Mouse (Mus musculus): Measurements from ENCODE around the gene Gm20683. TPM values are rescaled to one million over a fixed set of nuclear protein-coding genes. Genes with fewer than 3 reads are reported as not detected.

Gene Gm20683
- polyA plus RNA-seq, 1 experiment from 2014 or later = 1.9 TPM

DNA sequence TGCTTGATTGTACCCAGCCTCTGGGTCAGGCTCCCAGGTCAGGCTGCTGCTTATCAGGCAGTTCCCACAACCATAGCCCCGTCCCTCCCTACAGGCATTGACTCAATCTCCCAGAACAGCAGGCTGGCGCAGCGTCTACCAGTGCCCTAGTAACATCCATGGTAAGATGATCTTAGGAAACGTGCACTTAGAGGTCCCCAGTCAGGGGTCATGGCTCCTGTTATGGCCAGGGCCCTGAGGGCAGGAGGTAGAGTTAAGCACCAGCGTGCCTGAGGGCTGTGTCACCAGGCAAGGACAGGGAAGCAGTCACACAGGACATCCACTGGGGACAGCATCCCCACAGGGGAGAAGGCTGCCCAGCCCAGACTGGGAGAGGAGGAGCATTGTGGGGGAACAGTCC is 40.7 kb upstream of the Gm20683 start:
- Histone ChIP-seq H3K4me2 (ENCODE audit: low read length) (no peak overlapping the region), H3K4me3 (ENCODE audit: control insufficient read depth in 1 of 2, insufficient read depth in 1 of 2, low read depth in 1 of 2, low read length in 2 of 2) (no peak overlapping the region), H3K27me3 (ENCODE audit: control insufficient read depth, insufficient read depth, low read length) (no peaks in the 10 kb centered on the region), H3K36me3 (ENCODE audit: control insufficient read depth, insufficient read depth, low read length) (peaks cover 41% of the 10 kb centered on the region), H3K9me3 (ENCODE audit: control insufficient read depth, low read length) (no peaks in the 10 kb centered on the region), H3K4me1 (ENCODE audit: control insufficient read depth in 2 of 2, insufficient read depth in 2 of 2, low read length in 2 of 2) (peaks cover 2 to 7% of the 10 kb centered on the region in 2 experiments; a peak in 2 of 4 replicates), H3K9ac (ENCODE audit: low read length) (no peak overlapping the region), H3K27ac (replicated peaks in 1 of 2; ENCODE audit: control insufficient read depth in 1 of 2, insufficient read depth in 1 of 2, low read depth in 2 of 2, low read length in 2 of 2) (no peak overlapping the region)
- ATAC-seq (ENCODE audit: insufficient number of reproducible peaks, insufficient read depth, low FRiP score, low read depth) = 0 out of 2 replicates have a peak, but pooled peaks have one; percentile 31
- 45% methylated on average over 5 of the region's 5 CpGs for WGBS

DNA sequence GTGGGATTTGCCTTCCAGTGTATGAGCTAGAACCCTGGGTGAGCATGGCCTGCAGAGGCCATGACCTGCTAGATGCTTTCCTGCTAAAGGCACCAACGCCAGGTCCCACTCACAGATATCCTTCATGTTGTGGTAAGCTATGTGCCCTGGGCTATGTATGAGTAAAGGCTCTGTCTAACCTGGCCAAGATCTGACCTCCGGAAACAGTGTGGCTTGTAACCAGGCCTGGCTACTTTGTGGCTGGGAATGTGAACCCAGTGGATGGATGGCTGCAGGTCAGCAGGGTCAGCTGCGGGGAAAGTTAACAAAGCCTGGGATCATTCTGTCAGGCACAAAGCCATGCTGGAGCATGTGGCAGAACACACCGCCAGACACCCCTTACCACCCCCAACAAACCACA is 40.1 kb upstream of the Gm20683 start:
- WGBS = 59% methylated on average over 4 of the region's 4 CpGs
- H3K4me1 ChIP-seq (ENCODE audit: control insufficient read depth in 2 of 2, insufficient read depth in 2 of 2, low read length in 2 of 2) = peaks cover 7% of the 10 kb centered on the region in 2 experiments; a peak in 3 of 4 replicates

GRCm38 (mm10) chr17:25880913-25881641 is 39.5 kb upstream of the Gm20683 start:
- ATAC-seq (ENCODE audit: insufficient number of reproducible peaks, insufficient read depth, low FRiP score, low read depth) = no peak
- H3K36me3 ChIP-seq (ENCODE audit: control insufficient read depth, insufficient read depth, low read length) = peaks cover 41% of the 10 kb centered on the region
- H3K27me3 ChIP-seq (ENCODE audit: control insufficient read depth, insufficient read depth, low read length) = no peaks in the 10 kb centered on the region
- peaks cover 12 to 13% of the 10 kb centered on the region in 2 experiments for H3K4me1 ChIP-seq (ENCODE audit: control insufficient read depth in 2 of 2, insufficient read depth in 2 of 2, low read length in 2 of 2)
- H3K9ac ChIP-seq (ENCODE audit: low read length) = no peak overlapping the region
- H3K9me3 ChIP-seq (ENCODE audit: control insufficient read depth, low read length) = no peaks in the 10 kb centered on the region
- H3K27ac ChIP-seq (replicated peaks in 1 of 2; ENCODE audit: control insufficient read depth in 1 of 2, insufficient read depth in 1 of 2, low read depth in 2 of 2, low read length in 2 of 2) = no peak overlapping the region
- no peak overlapping the region for H3K4me3 ChIP-seq (ENCODE audit: control insufficient read depth in 1 of 2, insufficient read depth in 1 of 2, low read depth in 1 of 2, low read length in 2 of 2)
- no peak overlapping the region for H3K4me2 ChIP-seq (ENCODE audit: low read length)
- WGBS = 24% methylated on average over 5 of the region's 5 CpGs

More for the DNA sequence above, 40.1 kb upstream of the Gm20683 start:
- Histone ChIP-seq H3K4me2 (ENCODE audit: low read length) (no peak overlapping the region), H3K27me3 (ENCODE audit: control insufficient read depth, insufficient read depth, low read length) (no peaks in the 10 kb centered on the region), H3K4me3 (ENCODE audit: control insufficient read depth in 1 of 2, insufficient read depth in 1 of 2, low read depth in 1 of 2, low read length in 2 of 2) (no peak overlapping the region), H3K36me3 (ENCODE audit: control insufficient read depth, insufficient read depth, low read length) (peaks cover 41% of the 10 kb centered on the region), H3K9ac (ENCODE audit: low read length) (no peak overlapping the region), H3K9me3 (ENCODE audit: control insufficient read depth, low read length) (no peaks in the 10 kb centered on the region), H3K27ac (replicated peaks in 1 of 2; ENCODE audit: control insufficient read depth in 1 of 2, insufficient read depth in 1 of 2, low read depth in 2 of 2, low read length in 2 of 2) (no peak overlapping the region)
- no peak for ATAC-seq (ENCODE audit: insufficient number of reproducible peaks, insufficient read depth, low FRiP score, low read depth)

GRCm38 (mm10) chr17:25880196-25880910 is 38.8 kb upstream of the Gm20683 start, which contains the start of gene Wfikkn1:
TSS of gene Wfikkn1 (minus strand) at chr17:25880858.
- no peaks in the 10 kb centered on the region for H3K27me3 ChIP-seq (ENCODE audit: control insufficient read depth, insufficient read depth, low read length)
- no peak within 1 kb of the TSS for H3K9ac ChIP-seq (ENCODE audit: low read length)
- H3K4me3 ChIP-seq (ENCODE audit: control insufficient read depth in 1 of 2, insufficient read depth in 1 of 2, low read depth in 1 of 2, low read length in 2 of 2) = no peak within 1 kb of the TSS
- 58% methylated on average over 5 of the region's 5 CpGs for WGBS
- no peak within 1 kb of the TSS for H3K27ac ChIP-seq (replicated peaks in 1 of 2; ENCODE audit: control insufficient read depth in 1 of 2, insufficient read depth in 1 of 2, low read depth in 2 of 2, low read length in 2 of 2)
- peaks cover 41% of the 10 kb centered on the region for H3K36me3 ChIP-seq (ENCODE audit: control insufficient read depth, insufficient read depth, low read length)
- peaks cover 14 to 17% of the 10 kb centered on the region in 2 experiments for H3K4me1 ChIP-seq (ENCODE audit: control insufficient read depth in 2 of 2, insufficient read depth in 2 of 2, low read length in 2 of 2)
- H3K4me2 ChIP-seq (ENCODE audit: low read length) = no peak within 1 kb of the TSS
- no peaks in the 10 kb centered on the region for H3K9me3 ChIP-seq (ENCODE audit: control insufficient read depth, low read length)
- ATAC-seq (ENCODE audit: insufficient number of reproducible peaks, insufficient read depth, low FRiP score, low read depth) = no peak

- H3K4me1 ChIP-seq (ENCODE audit: control insufficient read depth in 2 of 2, insufficient read depth in 2 of 2, low read length in 2 of 2) = peaks cover 14 to 17% of the 10 kb centered on the region in 2 experiments
- no peak for ATAC-seq (ENCODE audit: insufficient number of reproducible peaks, insufficient read depth, low FRiP score, low read depth)
- H3K4me3 ChIP-seq (ENCODE audit: control insufficient read depth in 1 of 2, insufficient read depth in 1 of 2, low read depth in 1 of 2, low read length in 2 of 2) = no peak overlapping the region
- 82% methylated on average over 8 of the region's 8 CpGs for WGBS
- no peaks in the 10 kb centered on the region for H3K9me3 ChIP-seq (ENCODE audit: control insufficient read depth, low read length)
- no peaks in the 10 kb centered on the region for H3K27me3 ChIP-seq (ENCODE audit: control insufficient read depth, insufficient read depth, low read length)
- H3K9ac ChIP-seq (ENCODE audit: low read length) = no peak overlapping the region
- H3K4me2 ChIP-seq (ENCODE audit: low read length) = no peak overlapping the region
- no peak overlapping the region for H3K27ac ChIP-seq (replicated peaks in 1 of 2; ENCODE audit: control insufficient read depth in 1 of 2, insufficient read depth in 1 of 2, low read depth in 2 of 2, low read length in 2 of 2)
- peaks cover 38% of the 10 kb centered on the region for H3K36me3 ChIP-seq (ENCODE audit: control insufficient read depth, insufficient read depth, low read length)
These were observed 38.2 kb upstream of the Gm20683 start for GRCm38 (mm10) chr17:25879750-25880149.

- H3K4me2 ChIP-seq (ENCODE audit: low read length) = no peak overlapping the region
- H3K4me1 ChIP-seq (ENCODE audit: control insufficient read depth in 2 of 2, insufficient read depth in 2 of 2, low read length in 2 of 2) = peaks cover 14 to 20% of the 10 kb centered on the region in 2 experiments
- 65% methylated on average over 4 of the region's 4 CpGs for WGBS
These were observed 37.7 kb upstream of the Gm20683 start for GRCm38 (mm10) chr17:25879261-25879660.

GRCm38 (mm10) chr17:25878611-25879180 is 37.1 kb upstream of the Gm20683 start:
- no peaks in the 10 kb centered on the region for H3K9me3 ChIP-seq (ENCODE audit: control insufficient read depth, low read length)
- H3K27me3 ChIP-seq (ENCODE audit: control insufficient read depth, insufficient read depth, low read length) = no peaks in the 10 kb centered on the region
- no peak overlapping the region for H3K4me2 ChIP-seq (ENCODE audit: low read length)
- ATAC-seq (ENCODE audit: insufficient number of reproducible peaks, insufficient read depth, low FRiP score, low read depth) = no peak
- no peak overlapping the region for H3K4me3 ChIP-seq (ENCODE audit: control insufficient read depth in 1 of 2, insufficient read depth in 1 of 2, low read depth in 1 of 2, low read length in 2 of 2)
- 92% methylated on average over 19 of the region's 19 CpGs for WGBS
- peaks cover 27% of the 10 kb centered on the region for H3K36me3 ChIP-seq (ENCODE audit: control insufficient read depth, insufficient read depth, low read length)
- H3K9ac ChIP-seq (ENCODE audit: low read length) = no peak overlapping the region
- peaks cover 20 to 25% of the 10 kb centered on the region in 2 experiments for H3K4me1 ChIP-seq (ENCODE audit: control insufficient read depth in 2 of 2, insufficient read depth in 2 of 2, low read length in 2 of 2)
- H3K27ac ChIP-seq (replicated peaks in 1 of 2; ENCODE audit: control insufficient read depth in 1 of 2, insufficient read depth in 1 of 2, low read depth in 2 of 2, low read length in 2 of 2) = no peak overlapping the region

More at GRCm38 (mm10) chr17:25879261-25879660, 37.7 kb upstream of the Gm20683 start:
- ATAC-seq (ENCODE audit: insufficient number of reproducible peaks, insufficient read depth, low FRiP score, low read depth) = no peak
- Histone ChIP-seq H3K27ac (replicated peaks in 1 of 2; ENCODE audit: control insufficient read depth in 1 of 2, insufficient read depth in 1 of 2, low read depth in 2 of 2, low read length in 2 of 2) (no peak overlapping the region), H3K27me3 (ENCODE audit: control insufficient read depth, insufficient read depth, low read length) (no peaks in the 10 kb centered on the region), H3K36me3 (ENCODE audit: control insufficient read depth, insufficient read depth, low read length) (peaks cover 33% of the 10 kb centered on the region), H3K4me3 (ENCODE audit: control insufficient read depth in 1 of 2, insufficient read depth in 1 of 2, low read depth in 1 of 2, low read length in 2 of 2) (no peak overlapping the region), H3K9me3 (ENCODE audit: control insufficient read depth, low read length) (no peaks in the 10 kb centered on the region), H3K9ac (ENCODE audit: low read length) (no peak overlapping the region)
